Mouse (Mus musculus): ENCODE measurements around the gene Sult2b1.

Gene Sult2b1

DNA sequence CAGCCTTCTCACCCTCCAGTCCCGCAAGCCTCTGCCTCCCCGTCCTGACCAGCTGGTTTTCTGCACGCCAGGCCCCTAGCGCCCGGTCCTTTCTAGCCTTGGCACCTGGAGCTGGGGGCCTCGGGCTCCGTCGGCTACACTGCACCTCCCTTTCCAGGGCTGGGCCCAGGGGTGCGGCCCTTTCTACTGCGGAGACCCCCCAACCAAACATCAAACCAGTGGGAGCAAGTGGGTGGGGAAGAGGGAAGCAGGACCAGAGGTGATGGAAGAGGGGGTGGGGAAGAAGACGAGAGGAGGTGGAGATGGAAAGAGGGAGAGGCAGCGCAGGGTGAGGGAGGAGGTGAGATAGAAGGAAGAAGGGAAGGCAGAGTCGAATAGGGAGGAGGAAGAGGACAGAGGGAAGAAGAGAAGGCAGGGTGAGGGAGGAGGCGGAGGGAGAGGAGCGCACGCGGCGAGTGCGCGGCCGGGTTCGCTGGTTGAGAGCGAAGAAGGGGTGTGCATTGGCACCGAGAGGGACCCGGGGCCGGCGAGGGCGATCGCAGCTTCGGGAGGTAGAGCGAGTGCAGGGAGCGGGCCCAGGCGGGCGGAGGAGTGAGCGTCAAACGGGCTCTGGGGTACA lies 84.8 kb downstream of the Sult2b1 start, which contains the start of gene Car11:
TSS of gene Car11 (plus strand) at position 321 of the 619 bp plus-strand sequence.
- no peak for DNase-seq (ENCODE audit: extremely low spot score, low spot score)

DNA sequence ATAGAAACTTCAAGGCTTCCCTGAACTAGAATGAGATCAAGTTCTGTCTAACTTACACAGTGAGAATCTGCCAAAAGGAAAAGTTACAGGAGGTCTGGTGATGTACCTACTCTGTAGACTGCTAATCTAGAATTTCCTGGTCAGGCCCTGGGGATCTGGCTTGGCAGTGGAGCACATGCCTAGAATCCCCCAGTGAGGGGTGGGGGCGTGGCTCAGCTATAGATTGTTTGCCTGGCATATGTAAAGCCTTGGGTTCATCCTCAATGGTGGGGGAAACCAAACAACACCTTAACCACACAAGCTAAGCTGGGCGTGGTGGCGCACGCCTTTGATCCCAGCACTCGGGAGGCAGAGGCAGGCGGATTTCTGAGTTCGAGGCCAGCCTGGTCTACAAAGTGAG lies 86.6 kb downstream of the Sult2b1 start:
- no peak for DNase-seq (ENCODE audit: extremely low spot score, low spot score)

DNA sequence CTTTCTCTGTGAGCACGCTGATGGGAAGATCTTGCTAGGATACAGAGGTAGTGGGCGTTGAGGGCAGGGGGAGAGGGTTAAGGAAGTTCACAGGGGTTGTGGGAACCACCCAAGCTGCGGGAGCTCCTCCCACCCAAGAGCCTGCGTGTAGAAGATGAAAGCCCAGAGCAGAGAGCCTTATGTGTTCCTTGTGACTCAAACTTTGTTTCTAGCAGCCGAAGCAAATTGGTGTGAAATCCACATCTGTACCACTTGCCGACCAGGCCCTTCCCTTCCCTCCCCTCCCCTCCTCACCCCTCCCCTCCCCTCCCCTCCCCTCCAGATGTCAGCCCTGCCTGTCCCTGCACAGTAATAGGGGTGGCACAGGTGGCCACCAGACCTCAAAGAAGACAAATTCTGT lies 89.4 kb downstream of the Sult2b1 start:
- peak; percentile 70 for DNase-seq (ENCODE audit: extremely low spot score, low spot score)

DNA sequence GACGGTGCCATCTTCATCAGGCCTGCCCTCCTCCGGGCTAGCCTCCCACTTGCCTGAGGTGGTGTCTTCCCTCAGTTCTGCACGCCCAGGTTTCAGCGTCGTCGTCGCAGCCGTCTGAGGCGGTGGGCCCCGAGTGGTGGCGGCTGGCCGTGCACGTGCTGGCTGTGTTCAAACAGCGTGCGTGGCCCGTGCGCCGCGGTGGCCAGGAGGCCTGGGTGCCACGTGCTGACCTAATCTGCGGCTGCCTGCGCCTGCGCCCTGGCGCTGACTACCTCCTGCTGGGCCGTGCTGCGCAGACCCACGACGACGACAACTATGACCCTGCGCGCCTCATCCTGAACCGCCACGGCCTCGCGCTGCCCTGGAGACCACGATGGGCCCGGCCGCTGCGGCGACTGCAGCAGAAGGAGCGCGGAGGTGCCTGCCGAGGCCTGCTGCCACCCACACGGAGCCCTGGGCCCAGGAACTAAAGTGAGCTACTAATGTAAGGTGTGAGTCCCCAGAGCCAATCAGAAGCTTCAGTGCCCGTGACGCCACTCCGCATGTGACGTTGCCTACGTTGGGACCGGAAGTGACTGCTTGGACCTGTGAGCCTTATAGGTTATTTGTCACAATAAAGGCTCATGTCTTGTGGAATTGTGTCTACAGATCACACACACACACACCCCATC lies 90.4 kb downstream of the Sult2b1 start, which contains the start of gene Sec1:
TSS of gene Sec1 (minus strand) at position 482 of the 671 bp plus-strand sequence.
- DNase-seq (ENCODE audit: extremely low spot score, low spot score) = no peak

DNA sequence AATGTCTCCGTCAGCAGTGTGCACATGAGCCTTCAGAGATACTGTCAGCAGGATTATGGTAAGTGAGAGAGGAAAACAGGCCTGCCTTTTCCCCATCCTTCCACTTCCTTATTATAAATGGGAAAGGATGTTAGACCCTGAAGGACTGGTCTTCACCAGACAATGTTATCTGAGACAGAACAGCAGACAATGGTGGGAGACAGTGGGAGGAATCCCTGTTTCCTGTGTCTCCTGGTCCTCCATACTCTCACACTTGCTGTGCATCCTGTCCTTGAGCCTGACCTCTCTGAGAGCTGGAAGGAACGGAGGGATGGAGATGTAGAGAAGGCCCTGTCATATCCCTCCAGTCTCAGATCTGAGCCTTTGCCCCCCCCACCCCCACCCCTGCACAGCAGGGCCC lies 92.1 kb downstream of the Sult2b1 start:
- no peak for DNase-seq (ENCODE audit: extremely low spot score, low spot score)

DNA sequence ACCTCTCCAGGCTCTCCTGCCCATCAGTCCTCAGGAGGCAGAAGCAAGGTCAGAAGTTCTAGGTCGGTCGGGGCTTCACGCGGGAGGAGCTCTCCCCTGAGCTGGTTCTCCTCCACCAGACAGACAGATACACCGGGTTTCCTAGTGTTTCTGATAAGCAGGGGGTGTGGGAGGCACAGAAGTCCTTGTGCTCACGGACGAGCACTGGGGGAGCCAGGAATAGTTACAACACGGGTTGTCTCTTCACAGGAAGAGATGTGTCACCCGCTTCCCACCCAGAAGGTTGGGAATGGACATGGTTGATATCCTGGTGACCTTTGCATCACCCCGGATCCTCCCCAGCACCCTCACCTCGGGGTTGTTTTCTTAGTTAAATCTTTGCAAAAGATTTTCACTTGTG lies 94.7 kb downstream of the Sult2b1 start:
- DNase-seq (ENCODE audit: extremely low spot score, low spot score) = no peak

DNA sequence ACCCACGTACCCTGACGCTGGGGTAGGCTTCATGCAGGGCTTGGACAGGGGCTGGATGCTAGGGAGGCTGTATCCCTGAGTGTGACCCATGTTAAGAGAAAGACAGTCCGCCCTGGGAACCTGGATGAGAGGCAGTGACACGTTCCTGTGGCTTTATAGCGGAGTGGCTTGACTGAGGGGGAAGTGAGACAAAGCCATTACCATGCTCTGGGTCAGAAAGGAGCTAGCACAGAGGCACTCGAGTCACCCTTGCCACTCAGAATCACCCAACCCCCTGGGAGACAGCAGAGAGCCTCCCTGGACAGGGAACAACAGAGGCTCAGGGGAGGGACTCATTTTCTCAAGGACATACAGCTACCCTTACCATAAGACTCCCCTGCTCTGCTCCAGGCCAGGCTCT lies 95.4 kb downstream of the Sult2b1 start:
- DNase-seq (ENCODE audit: extremely low spot score, low spot score) = no peak

DNA sequence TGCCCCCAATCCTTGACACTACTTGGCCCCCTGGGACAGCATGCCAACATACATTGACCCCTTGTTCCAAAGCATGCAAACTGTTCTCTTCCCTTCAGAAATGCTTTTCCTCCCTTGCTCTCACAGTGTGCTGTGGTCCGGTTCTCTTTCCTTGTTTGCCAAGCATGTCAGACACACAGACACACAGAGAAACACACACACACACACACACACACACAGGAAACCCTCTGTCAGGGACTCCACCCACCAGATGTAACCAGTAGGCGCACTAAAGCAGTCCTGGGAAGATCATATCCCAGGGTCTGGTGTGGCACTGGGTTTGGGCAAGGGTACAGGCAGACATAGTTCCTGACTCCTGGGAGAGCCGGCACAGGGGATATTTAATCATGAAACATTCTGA lies 97.6 kb downstream of the Sult2b1 start:
- no peak for DNase-seq (ENCODE audit: extremely low spot score, low spot score)

DNA sequence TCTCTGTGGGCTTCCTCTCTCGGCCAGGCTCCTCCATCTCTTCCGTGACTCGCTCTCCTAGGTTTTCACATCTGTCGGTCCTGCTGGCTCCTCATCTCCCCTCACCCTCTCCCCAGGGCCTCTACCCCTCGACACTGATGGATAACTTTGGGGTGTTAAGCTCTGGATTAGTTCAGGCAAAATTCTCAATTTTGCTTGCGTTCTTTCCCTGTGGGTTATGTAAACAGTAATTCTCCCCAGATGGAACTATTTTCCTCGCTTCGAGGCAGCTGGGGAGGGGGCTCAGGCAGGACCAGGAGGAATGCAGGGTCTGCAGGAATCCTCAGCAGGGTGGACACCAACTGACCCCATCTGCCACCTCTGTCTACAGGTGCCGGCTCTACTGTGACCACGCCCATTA lies 98.7 kb downstream of the Sult2b1 start:
- DNase-seq (ENCODE audit: extremely low spot score, low spot score) = no peak

DNA sequence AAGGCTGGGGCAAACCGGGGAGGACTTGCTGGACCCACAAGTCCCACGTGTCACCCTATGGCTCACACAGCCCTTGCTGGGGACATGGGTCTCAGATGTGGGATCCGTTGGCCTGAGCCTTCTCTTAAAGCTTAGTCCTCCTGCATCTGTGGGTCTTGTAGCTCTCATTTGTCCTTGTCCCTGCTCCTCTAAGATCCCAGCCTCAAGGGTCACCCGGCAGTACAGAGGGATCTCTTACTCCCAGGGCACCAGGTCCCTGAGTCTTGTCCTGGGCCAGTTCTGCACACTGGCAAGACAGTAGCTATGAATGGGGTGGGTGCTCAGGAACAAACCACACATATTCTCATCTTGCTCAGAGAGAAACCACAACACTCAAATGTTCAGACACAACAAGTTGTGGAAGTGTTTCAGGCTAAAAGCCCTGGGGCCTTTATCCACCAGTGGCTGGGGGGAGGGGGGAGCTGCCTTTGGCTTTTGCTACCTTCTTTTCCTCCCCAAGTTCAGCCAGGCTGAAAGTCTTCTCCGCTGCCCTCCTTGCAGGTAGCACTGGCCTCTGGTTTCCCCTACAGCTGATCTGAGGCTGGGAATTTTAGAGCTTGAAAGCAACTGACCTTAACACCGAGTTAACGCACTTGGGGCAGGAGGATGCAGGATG lies 100.9 kb downstream of the Sult2b1 start, which contains the start of gene Ntn5:
TSS of gene Ntn5 (plus strand) at position 627 of the 655 bp plus-strand sequence.
- DNase-seq (ENCODE audit: extremely low spot score, low spot score) = no peak

DNA sequence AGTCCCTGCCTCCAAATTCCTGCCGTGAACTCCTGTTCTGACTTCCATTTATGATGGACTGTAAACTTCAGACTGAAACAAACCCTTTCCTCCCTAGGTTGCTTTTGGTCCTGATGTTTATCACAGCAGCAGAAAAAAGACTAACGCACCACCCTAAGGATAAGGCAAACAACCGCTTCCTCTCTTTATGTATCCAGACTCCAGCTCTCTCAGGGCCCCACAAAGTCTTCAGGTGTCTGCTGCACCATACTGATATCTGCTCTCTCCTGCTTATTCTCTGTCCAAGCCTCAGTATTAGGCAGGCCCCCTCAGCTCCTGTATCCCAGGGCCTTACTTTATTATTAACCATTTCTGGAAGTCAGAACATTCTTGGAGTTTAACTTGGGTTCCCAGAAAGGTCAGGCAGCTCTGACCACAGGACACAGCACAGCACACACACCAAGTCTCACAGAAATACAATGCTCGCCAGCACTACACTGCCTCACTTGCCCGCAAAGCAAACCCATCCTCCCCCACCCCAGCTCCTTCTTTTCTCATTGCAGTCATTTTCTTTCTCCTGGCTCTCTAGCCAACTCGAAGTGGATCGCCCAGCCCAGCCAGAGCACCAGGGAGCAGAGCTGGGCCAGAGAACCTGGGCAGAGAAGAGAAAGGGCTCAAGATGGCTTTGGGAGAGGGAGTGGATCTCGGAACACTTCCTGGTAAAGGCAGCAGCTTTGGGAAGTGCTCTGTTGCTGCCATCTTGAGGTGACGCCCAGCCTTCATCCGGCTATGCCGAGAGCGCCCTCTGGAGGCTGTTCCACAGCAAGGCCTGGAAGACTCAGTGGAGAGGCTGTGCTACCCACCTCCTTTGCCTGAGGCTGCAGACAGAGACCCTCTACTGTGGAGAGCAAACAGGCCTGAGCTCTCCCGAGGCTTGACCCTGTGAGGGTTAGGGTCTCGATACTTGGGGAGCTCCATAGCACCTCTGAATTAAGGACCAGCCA lies 102.0 kb downstream of the Sult2b1 start:
- peak; percentile 94 for DNase-seq (ENCODE audit: extremely low spot score, low spot score)

DNA sequence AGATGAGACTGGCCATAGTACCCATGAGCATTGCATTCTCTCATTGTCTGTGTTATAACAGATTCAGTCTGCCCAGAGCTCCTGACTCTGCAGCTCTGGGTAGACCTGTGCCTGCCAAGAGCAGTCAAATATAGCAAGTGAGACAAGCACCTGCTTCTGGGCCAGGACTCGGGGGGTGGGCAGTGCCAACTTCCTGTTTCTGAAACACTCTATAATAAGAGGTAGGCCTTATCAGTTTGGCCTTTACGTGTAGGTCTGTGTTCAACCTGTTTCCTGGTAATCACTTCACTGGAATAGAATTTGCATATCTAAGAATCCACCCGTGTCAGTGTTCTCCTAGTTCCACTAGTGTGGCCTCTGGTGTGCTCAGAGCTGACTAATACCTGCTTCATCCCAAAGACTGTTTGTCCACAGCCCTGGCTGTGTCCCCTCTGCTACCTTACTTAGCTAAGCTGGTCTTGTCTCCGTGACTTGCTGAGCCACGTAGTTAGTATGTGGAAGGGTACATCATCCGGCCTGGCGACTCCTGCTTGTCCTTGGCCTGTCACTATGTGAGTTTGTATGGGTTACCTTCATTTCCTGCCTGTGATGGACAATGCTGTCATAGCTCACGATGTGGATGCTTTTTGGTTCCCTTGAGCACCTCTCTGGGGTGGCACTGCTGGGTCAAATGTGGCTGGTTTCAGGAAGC lies 103.3 kb downstream of the Sult2b1 start:
- no peak for DNase-seq (ENCODE audit: extremely low spot score, low spot score)
